Mouse (Mus musculus): ENCODE results near the gene Msrb3. TPM values are rescaled to one million over a fixed set of nuclear protein-coding genes. Genes with fewer than 3 reads are reported as not detected.

Gene Msrb3
- total RNA-seq, 2 experiments from 2014 or later, result 0.09 TPM; not detected in 1

DNA sequence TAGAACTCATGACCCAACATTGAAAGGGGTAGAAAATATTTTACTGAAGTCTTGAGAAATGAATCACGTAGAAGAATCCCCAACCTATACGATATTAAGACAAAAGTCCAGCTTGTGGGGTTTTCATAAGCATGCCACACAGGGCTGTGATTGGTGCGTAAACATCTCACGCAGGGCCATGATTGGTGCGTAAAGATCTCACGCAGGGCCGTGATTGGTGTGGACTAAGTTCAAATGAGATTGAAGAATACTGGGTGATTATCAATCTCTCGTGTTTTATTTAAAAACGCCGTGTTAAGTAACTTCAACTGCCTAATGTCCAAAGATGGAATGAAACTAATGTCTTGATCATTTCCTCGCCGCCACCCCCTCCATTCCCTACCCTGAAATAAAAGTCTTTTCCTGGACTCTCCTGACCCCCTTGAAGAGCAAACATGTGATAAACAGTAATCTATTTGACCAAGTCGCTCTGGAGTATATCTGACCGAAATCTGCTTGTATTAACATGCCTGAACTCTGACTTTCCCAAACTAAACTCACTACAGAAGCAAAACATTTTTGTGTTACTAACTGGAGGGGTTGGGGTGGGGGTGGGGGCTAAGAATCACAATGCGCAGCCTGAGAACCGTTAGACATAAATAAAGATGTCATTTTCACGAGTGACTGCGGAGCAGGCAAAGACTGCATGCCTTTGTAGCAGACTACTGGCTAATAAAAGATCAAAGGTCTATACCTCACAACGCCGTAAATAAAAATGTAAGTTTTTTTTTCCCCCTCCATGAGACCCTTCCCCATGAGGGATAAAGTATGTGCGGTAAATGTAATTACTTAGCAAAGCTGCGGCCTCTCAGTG is 27.0 kb downstream of the Msrb3 start:
- no peak for ATAC-seq (replicated peaks; ENCODE audit: low FRiP score, poor library complexity, severe bottlenecking)

DNA sequence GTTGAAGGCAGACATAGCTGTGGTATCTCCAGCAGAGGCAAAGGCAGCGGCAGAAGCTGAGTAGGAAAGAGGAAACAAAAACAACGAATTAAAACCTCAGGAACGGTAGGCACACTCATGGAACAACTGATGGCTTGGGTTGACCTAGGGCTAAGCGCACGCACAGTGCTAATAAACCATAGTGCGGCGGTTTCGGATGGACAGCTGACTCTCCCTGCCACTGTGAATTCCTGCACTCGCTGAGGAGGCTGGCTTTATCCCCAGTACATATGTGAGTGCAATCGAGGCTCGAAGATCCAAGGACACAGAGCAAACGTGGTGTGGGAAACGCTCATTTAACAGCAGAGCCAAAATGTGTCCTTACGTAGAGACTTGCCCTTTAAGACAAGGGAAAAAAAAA is 27.8 kb downstream of the Msrb3 start:
- ATAC-seq (replicated peaks; ENCODE audit: low FRiP score, poor library complexity, severe bottlenecking), result no peak

DNA sequence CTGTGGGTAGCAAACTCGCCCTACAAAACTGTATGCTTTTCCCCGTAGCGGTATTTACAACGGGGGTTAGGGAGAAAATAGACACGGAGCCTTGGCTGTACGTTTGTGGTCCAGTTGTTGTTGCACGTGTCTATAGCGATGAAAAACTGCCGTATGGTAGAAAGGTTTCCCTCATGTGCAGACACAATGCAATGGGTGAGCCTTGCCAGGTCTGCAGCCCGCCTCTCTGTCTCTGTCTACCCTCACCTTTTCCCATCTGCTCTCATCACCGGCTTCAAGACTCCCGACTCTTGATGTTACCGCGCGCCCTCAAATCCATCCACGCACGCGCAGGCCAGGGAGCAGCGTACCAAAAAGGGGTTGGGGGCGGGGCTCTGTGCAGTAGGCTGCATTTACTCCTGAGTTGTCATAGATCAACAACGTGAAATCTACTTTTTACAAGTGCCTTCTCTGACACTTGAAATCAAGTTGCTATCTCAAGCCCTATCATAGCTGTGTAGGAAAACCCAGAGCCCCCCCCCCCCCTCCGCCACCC is 29.6 kb downstream of the Msrb3 start:
- no peak for ATAC-seq (replicated peaks; ENCODE audit: low FRiP score, poor library complexity, severe bottlenecking)

DNA sequence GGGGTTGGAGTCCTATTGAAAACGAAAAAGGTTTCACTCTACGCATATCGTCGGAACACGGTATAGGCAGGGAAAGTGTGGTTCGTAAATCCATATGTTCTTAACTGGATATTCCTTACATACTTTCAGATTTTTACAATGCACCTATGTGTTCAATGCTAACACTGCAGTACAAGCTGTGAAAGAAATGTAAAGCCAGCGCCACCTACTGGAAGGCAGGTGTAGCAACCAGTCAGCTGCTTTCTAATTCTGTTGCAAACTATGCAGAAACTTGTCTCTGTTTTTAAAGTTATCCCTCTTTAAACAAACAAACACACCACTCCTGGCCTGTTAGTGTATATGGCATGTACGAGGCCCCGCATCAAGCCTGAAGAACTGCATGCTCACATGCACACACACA is 34.5 kb downstream of the Msrb3 start:
- no peak for ATAC-seq (replicated peaks; ENCODE audit: low FRiP score, poor library complexity, severe bottlenecking)

DNA sequence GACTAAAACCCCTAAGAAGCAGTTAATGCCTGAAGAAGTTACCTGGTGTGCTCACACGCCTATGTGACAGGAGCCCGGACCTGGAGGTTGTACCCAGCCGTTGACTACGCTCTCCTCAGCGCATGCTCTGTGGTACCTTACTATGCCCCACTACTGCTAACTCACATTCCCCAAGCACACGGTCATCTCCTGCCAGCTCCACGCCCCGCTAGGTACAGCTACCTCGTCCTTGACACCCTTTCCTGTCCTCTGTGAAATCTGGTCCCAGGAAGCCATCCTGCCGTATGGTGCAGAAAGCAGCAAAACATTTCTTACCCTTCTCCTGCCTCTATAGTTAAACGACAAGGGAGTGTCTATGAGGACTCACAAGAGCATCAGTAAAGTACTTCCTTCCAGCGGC is 37.2 kb downstream of the Msrb3 start:
- ATAC-seq (replicated peaks; ENCODE audit: low FRiP score, poor library complexity, severe bottlenecking), result no peak

DNA sequence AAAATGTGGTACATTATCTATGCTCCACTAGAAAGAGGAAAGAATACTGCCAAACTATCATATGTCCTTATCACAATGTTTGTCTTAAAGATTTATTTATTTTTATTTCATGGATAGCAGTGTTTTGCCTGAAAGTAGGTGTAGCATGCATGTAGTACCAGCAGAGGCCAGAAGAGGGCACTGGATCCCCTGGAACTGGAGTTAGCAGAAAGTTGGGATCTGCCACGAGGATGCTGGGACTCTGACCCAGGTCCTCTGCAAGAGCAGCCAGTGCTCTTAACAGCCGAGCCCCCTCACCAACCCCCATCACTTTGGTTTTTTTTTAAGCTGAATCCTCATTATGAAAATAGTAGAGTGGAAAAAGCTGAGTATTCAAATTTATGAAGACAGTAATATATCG is 37.7 kb downstream of the Msrb3 start:
- ATAC-seq (replicated peaks; ENCODE audit: low FRiP score, poor library complexity, severe bottlenecking), result no peak

DNA sequence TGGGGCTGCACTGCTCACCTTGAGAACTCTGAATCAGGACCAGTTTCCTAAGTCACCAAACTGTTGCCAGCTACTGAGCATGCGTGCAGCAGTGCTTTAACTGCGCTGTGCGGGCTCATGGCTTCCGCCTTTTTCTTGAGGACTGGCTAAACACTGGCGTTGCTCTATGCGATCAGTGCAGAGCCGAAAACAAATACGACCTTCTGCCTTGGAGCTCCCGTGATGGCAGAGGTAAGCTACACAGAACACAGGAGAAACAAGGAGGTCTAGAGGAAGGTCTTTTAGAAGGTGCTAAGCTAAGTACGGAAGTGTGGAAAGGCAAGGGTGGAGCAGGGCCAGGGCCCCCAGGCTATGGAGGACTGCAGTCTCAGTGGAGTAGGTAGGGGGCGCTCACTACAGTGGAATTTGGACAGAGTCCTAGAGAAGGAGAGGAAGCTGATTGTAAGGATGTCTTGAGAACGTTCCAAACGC is 41.3 kb downstream of the Msrb3 start:
- no peak for ATAC-seq (replicated peaks; ENCODE audit: low FRiP score, poor library complexity, severe bottlenecking)

DNA sequence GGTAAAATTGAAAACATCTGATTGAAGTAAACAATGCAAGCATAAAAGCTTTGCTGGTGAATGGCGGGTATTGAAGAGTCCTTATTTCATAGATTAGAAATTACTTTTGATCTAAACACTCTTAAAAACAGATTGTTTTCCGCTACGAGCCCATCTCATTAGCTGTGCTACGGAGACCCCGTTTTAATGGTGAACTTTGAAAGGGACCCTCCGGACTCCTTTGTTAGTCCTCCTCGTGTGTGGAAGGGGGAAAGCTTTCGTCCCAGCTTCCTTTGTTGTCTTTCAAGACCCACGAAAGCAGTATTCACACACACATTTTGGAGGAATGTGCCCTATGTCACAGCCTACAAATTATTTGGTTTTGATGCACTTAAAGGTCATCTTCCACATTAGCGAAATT is 44.6 kb downstream of the Msrb3 start:
- ATAC-seq (replicated peaks; ENCODE audit: low FRiP score, poor library complexity, severe bottlenecking), result no peak

DNA sequence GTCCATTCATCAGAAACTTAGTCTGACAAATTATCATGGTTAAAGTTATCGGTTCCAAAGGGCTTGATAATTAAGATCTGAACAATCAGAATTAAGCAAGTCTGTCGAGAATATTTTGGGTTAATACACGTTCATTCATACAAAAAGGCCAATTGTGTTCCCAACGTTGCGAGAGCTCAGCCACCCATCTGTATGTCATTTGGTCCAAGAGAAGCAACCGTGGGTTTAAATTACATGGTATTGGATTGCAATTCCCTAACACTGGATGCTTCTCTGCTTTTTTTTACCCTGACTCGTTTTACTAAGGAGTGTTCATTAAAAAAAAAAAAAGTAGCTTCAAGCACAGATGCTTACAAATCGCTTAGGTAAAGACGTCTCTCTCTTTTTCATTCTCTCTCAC is 45.1 kb downstream of the Msrb3 start:
- ATAC-seq (replicated peaks; ENCODE audit: low FRiP score, poor library complexity, severe bottlenecking), result no peak

DNA sequence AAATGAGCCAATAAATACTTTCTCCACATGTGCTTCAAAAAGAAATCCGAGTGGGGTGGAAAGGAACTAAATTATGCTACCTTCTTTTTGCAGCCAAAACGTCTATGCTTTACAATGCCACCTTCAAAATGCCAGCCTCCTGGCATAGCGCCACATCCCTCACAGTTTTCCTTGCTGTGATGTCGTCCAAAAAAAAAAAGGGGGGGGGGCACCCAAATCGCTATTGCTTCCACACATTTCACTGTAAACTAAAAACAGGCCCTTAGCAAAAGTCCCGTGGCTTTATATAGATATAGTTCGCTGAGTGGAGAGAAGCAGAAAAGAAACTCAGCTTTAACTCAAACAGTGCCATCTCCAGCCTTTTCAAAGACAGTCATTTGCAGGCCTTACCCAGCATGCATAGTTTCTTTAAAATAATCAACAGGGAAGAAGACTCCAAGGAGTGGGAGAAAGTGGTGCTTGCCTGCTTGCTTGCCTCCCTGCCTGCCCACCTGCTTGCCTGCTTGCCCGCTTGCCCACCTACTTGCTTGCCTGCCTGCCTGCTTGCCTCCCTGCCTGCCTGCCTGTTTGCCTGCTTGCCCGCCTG is 47.6 kb downstream of the Msrb3 start:
- no peak for ATAC-seq (replicated peaks; ENCODE audit: low FRiP score, poor library complexity, severe bottlenecking)

DNA sequence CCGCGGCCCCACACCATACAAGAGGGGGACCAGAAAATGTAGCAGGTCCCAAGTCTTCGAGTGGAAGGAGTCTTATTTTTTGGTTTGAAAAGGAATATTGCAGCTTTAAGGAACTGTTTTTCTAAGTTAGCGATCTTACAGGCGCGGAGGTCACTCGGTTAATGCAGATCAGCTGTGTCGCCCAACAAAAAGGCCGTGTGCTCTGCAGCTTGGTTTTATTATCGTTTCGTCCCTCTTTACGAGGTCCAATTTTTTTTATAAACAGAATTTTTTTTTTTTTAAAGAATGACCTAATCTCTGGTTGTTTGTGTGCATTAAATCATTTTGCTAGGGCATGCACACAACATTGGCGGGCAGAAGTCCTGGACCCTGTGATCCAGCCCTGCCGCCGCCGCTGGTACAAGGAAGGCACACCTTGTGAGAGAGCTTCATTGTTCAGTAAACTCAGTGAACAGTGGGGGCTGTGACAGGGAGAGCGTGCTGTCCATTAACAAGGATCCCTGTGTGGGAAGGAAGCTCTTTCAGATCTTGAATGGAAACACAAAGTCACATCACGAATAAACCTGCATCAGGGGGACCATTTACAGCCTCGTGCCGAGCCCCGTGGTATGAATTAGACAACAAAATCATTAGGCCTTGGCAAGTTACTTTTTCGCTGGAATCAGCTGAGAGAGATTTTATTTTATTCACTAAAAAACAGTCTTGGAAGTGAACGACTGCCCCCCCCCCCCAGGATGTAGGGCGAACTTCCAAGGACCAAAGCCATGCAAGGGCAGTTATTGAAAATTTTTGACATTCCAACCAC is 48.3 kb downstream of the Msrb3 start:
- no peak for ATAC-seq (replicated peaks; ENCODE audit: low FRiP score, poor library complexity, severe bottlenecking)

DNA sequence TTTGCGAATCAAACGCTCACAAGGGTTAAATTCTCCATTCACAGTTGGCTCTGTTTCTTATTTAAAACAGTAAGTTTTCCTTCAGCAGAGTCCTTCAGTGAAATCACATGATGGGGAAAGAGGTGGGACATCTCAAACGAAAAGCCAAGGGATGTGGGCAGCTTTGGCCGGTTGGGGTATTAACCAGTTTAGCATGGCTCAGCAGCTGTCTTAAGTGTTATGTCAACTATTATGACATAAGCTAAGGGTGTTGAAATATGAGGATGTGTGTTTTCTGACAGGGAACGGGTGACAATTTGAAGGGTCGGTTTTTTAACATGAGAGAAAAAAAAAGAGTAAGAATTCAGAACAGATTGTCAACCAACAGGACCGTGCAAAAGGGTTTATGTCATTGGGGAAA is 50.2 kb downstream of the Msrb3 start:
- ATAC-seq (replicated peaks; ENCODE audit: low FRiP score, poor library complexity, severe bottlenecking), result no peak

DNA sequence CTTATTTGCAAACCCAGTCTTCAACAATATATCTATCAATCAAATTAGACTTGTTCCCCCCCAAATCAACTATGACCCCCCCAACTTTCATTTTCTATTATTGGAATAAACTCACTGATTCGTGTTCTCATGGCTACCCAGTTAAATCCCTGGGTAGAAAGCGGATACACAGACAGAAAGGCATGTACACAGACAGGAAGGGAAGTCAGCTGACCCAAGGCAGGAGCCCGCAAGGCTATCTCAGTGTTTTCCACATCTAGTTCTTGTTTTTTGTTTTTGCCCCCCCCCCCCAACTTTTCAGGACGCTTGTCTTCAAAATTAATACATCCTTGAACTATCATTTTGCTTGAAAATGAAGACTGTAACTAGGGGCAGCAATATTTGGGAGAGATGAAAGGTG is 51.1 kb downstream of the Msrb3 start:
- ATAC-seq (replicated peaks; ENCODE audit: low FRiP score, poor library complexity, severe bottlenecking), result no peak

DNA sequence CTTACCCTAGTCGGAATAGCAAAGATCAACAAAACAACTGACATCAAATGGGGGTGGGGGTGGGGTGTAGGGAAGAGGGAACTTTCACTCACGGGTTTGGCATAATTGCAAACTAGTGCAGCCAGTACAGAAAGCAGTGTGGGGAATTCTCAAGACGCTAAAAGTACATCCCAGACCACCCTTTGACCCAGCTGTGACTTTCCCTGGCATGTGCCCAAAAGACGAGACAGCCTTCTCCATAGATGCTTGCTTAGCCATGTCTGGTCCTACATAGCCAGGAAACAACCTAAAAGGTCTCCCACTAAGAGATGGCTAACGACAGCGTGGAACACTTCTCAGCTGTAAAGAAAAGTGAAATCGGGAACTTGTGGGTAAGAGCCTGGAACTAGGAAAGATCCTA is 58.9 kb downstream of the Msrb3 start:
- no peak for ATAC-seq (replicated peaks; ENCODE audit: low FRiP score, poor library complexity, severe bottlenecking)

DNA sequence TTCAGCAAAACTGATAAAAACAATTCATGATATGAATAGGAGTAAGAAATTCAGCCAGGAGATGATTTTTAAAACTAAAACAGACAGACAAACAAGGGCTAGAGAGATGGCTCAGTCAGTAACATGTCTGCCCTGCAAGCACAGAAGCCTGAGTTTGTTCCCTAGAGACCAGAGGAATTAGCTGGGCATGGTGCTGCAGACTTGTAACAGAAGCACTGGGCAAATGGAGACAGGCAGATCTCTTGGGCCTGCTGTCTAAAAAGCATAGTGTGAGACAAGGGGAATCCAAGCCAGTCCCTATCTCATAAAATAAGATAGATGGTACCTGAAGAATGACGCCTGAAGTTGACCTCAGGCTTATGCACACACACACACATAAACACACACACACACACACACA is 64.4 kb downstream of the Msrb3 start:
- ATAC-seq (replicated peaks; ENCODE audit: low FRiP score, poor library complexity, severe bottlenecking), result no peak

DNA sequence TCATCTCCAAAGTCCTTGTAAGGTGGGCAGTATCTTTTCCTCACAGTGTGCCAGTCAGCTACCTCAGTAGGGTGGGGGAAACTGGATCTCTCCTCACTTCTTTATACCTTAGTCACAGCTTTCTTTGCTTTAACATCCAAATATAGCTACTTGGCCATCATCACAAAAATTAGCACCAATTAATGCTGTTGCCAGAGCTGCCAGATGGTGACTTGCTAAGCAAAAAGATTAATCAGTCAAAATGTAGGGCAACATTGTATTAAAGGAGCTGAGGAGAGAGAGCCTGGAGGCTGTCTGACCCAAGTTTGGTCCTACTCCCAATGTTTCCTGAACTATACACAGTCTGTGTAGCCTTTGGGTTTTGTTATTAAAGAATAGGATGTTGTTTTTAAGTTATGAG is 65.1 kb downstream of the Msrb3 start:
- ATAC-seq (replicated peaks; ENCODE audit: low FRiP score, poor library complexity, severe bottlenecking), result no peak

DNA sequence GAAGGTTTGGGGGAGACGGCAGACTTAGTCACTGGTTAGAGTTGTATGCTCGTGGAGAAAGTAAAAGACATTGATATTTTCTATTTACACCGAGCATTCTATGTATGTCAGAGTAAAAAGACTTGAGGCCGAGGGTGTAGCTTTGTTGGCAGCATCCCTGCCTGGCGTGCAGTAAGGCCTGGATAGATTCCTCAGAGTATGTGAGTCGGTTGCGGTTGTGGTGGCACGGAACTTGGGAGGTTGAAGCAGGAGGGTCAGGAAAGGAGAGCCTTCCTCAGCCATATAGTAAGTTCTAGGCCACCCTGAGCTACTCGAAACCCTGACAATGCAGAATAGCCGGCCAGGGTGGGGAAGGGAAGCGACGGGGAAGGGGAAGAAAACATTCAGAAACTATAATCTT is 71.1 kb downstream of the Msrb3 start:
- ATAC-seq (replicated peaks; ENCODE audit: low FRiP score, poor library complexity, severe bottlenecking), result no peak

DNA sequence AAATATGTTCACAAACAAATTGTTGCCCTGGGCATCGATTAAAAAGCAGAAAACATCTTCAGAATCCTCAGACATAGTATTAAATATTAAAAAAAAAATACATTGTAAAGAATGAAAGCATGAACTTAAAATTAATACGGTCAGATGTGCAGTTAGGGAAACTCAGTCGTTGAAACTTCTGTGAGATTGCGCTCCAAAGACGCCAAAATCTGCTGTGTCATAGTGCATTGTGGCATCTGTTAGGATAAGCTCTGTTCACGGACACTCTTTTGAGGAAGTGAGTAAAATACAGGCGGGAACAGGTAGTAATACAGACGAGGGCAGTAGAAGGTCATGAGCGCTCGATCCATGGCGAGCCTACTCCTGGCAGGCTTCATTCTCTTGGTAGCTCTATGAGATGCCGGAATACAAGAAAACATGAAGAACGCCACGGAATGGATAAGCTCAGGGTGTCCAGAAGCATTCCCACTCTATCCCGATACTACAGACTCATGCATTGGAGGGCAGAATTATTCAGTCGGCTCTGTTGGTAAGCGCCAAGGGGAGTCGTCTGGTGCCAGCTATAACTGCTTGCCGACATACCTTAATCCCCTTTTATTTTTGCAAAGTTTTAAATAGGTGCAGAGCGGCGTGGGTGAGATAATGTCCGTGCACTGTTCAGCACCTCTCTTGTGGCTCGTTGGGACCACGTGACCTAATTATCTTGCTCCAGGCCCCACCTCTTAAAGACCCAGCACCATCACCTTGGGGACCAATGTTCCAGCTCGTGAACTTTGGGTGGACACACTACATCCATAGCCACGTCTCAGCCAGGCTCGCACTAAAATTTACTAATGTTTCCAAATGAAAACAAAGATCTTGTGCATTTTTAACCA is 71.9 kb downstream of the Msrb3 start:
- ATAC-seq (replicated peaks; ENCODE audit: low FRiP score, poor library complexity, severe bottlenecking), result no peak

DNA sequence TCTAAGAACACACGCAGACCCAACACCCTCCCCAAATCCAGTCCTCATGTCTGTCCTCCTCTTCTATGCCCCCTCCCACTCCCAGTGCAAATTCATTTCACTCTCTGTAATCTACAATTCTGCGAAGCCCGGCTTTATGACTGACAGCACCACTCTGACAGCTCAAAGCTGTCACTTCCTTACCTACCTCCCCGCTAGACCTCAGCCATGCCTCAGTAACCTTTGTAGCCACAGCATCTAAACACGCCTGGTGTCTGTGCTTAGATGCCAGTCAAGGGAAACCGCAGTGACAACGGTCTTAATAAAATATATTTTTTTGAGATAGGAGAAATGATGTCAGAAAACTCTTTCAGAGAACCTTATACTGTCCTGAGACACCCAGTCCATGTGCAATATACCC is 72.5 kb downstream of the Msrb3 start:
- no peak for ATAC-seq (replicated peaks; ENCODE audit: low FRiP score, poor library complexity, severe bottlenecking)

DNA sequence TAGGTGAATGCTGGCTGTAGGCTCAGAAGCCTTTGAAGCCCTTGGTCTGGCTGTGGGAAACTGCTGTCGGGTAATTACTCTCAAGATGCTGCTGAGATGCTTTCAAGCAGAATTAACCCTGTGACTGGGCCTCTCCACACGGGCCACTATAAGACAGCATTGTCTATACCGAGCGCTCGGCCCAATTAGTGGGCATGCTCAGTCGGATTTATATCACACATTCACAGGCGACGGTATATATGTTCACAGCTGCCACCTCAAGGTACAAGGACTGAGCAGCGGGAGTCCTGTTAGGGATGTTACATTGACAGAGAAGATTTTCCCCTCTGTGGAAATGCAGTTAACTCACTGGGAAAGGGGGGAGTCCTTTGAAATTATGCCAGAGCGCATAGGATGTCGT is 73.3 kb downstream of the Msrb3 start:
- ATAC-seq (replicated peaks; ENCODE audit: low FRiP score, poor library complexity, severe bottlenecking), result no peak
